Mouse (Mus musculus) heart, postnatal 14 days (tissue): Measurements from ENCODE around the gene Ints6. TPM values are rescaled to one million over a fixed set of nuclear protein-coding genes. Genes with fewer than 3 reads are reported as not detected.
"Not testable (repeated sequence)": the region's sequence is repeated elsewhere in the genome, so short reads cannot be mapped to it uniquely, and the experiment has no call there.

ENCODE experiments used
- DNase-seq, 2 experiments: peaks; one replicate each; pipeline ENCODE4 v3.0.0; 2021 to 2022
- intact Hi-C: fragments of 180-260 bp; cut with DNase I; formaldehyde crosslinking; loops from one replicate; pipeline ENCODE4 v1.15.1; 2025
- total RNA-seq, 2 experiments: library from RNA; stranded (reverse); gene quantifications; 2 replicates each; pipeline ENCODE4 v1.2.3; 2021

Gene Ints6
- total RNA-seq, 2 experiments from 2014 or later: 20.6 to 25.6 TPM

- intact Hi-C loops: loop anchor here (2.0 to 10.0 kb wide), 3 partner anchors 121 to 205 kb away; partner anchors contain the start of gene Fam124a
Measured at GRCm38 (mm10) chr14:62759771-62760320, 1.1 kb downstream of the Ints6 start.

DNA sequence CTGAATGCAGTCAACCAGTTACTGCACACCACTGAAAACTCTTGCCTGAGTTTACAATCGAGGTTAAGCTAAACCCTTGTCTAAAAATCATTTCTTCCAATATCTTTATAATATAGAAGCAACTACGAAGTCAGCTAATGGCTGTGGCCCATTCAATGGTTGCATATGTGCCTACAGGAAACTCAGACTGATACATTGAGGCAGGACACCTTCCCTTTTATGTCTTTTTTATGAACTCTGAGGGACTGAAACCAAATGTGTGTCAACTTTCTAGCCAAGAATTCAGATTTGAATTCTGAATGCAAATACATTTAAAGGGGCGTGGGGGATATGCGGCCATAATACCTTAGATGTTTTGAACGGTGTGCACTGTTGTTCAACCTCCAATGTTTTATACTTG, 2.3 kb downstream of the Ints6 start:
- intact Hi-C loops: no loop called here
- no peak for DNase-seq

More at GRCm38 (mm10) chr14:62759771-62760320, 1.1 kb downstream of the Ints6 start:
- peak; percentile 73 to 79 for DNase-seq

- intact Hi-C loops: no loop called here
- no peak for DNase-seq
Measured at GRCm38 (mm10) chr14:62755095-62755640, 5.8 kb downstream of the Ints6 start.

DNA sequence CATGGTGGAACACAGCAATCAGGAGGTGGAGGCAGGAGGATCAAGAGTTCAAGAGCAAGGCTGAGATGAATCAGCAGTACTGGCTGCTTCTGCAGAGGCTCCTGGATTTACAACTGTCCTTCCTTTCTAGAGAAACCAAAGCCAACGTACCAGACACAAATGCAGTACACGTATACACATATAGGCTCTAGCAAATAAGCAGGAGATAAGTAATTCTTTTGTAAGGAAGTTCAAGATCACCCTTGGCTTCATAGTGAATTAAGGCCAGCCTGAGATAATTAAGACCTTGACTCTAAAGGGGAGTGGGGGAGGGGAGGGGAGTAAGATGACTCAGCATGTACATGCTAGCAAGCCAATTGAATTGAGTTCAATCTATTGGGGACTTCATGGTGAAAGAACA, 9.5 kb downstream of the Ints6 start:
- intact Hi-C loops: no loop called here
- DNase-seq: no peak

- intact Hi-C loops: no loop called here
- DNase-seq: no peak
Measured at GRCm38 (mm10) chr14:62735646-62736045, 25.3 kb downstream of the Ints6 start.

GRCm38 (mm10) chr14:62733666-62734065, 27.3 kb downstream of the Ints6 start:
- intact Hi-C loops: no loop called here
- no peak for DNase-seq

GRCm38 (mm10) chr14:62731902-62732301, 29.1 kb downstream of the Ints6 start:
- DNase-seq: peak; percentile 6 to 9
- intact Hi-C loops: no loop called here

- DNase-seq: no peak
- intact Hi-C loops: loop anchor here (5.0 kb wide), 1 partner anchor 232 kb away; no protein-coding TSS in a partner anchor
Measured at GRCm38 (mm10) chr14:62724560-62724959, 36.4 kb downstream of the Ints6 start.

- no peak for DNase-seq
- intact Hi-C loops: loop anchor here (5.0 kb wide), 1 partner anchor 229 kb away; no protein-coding TSS in a partner anchor
Measured at GRCm38 (mm10) chr14:62721625-62722024, 39.3 kb downstream of the Ints6 start.

DNA sequence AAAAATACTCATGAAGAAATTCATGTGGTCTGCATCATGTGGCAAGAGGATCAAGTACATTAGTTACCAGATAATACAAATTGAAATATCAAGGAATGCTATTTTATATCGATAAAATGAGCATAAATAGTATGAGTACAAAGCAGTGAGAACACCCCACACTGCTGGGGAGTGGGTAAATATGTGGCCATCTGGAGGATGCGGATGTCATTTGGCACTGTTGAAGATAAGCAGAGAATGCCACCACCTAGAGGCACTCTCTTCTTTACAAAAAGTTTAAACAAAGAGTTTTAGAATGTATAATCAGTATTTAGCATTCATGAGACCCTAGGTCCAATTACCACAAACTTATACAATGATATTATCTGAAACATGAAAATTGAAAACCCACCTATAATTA, 42.8 kb downstream of the Ints6 start:
- intact Hi-C loops: no loop called here
- no peak for DNase-seq

DNA sequence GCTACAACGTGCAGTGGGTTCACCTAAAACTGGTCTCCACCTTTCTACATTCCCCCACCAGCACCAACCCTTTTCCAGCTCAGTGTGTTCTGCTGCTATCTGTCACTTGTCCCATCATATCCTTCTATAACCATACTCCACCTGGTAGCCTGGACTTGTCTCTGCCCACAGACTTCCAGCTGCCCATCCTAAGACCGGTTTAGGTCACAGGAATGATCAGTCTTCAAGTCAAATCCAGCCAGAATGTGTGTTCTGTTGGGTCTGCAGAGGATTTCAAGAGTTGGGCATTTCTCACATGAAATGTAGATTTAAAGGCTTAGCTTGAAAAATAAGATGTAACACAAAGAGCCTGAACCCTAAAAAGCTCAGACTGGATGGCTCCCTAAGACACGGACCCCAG, 87.3 kb downstream of the Ints6 start:
- DNase-seq: no peak

GRCm38 (mm10) chr14:62664976-62665673, 95.8 kb downstream of the Ints6 start:
- no peak for DNase-seq
- intact Hi-C loops: no loop called here

More for the DNA sequence above, 87.3 kb downstream of the Ints6 start:
- intact Hi-C loops: no loop called here

GRCm38 (mm10) chr14:62663367-62663766, 97.6 kb downstream of the Ints6 start, which contains the start of gene Serpine3:
TSS of gene Serpine3 (plus strand) at chr14:62663667.
- intact Hi-C loops: no loop called here
- no peak for DNase-seq

GRCm38 (mm10) chr14:62662381-62662780, 98.6 kb downstream of the Ints6 start:
- intact Hi-C loops: no loop called here
- DNase-seq: no peak

GRCm38 (mm10) chr14:62657469-62657868, 103.5 kb downstream of the Ints6 start:
- DNase-seq: no peak
- intact Hi-C loops: no loop called here

DNA sequence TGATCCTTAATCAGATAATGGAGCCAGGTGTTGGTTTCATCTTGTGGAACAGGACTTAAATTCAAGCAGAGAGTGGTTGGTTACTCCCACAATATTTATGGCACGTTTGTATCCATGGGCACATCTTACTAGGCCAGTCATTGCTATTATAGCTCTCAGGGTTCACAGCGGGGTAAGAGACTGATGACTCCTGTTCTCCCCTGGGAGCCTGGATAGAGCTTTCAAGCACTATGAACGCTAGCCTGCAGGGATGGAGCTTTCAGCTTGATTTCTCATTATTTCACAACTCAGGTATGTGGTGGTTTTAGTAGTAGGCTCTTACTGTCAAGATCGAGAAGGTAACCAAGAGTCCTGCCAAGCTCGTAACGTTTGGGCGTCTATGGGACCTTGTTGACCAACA, 105.0 kb downstream of the Ints6 start:
- no peak for DNase-seq
- intact Hi-C loops: no loop called here

DNA sequence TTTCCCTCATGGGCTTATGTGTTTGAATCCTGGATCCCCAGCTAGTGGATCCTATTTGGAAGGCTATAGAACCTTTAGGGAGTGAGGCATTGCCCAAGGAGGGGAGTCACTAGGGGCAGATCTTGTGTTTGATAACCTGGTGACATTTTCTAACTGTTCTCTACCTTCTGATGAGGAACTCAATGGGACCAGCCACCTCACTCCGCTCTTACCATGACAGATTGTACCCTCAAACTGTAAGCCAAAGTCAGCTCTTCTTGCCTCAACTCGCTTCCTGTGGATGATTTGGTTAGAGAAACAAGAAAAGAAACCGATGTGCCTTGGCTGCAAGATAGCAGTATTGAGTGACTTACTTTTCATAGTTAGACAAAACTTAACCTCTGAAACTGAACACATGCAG, 109.2 kb downstream of the Ints6 start:
- no peak for DNase-seq
- intact Hi-C loops: no loop called here

DNA sequence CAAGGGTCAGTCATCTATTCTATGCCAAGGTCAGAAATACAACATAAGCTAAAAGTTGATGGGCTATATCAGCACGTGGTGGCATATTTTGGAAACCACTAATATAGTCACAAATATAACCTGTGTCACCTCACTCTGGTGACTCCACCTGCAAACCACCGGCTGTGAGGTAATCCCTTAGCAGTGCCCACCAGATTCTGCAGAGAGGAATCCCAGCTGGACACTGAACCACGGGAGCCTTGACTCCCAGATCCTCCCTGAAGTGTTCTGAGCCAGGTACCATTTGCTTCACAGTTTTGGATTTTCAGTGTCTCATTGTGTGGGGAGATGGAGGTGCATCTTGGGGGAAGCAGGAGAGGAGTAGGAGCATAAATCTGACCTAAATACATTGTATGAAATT, 110.6 kb downstream of the Ints6 start:
- intact Hi-C loops: no loop called here

DNA sequence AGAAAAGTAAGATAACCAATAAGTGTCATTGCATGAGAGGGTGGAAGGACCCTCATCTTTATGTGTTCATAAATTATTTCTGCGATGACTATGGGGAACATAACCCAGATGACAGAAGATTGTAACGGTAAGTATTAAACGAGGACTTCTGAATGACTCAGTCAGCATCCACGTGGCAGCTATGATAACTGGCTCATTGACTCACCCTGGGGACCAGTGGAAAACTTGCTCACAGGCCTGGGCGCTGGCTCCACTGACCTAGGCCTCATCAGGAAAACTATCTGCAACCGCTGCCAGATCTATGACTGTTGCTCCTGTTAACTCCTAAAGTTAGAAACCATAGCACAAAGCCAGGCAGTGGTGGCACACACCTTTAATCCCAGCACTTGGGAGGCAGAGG, 112.6 kb downstream of the Ints6 start:
- no peak for DNase-seq
- intact Hi-C loops: no loop called here

More for the DNA sequence above, 110.6 kb downstream of the Ints6 start:
- no peak for DNase-seq

DNA sequence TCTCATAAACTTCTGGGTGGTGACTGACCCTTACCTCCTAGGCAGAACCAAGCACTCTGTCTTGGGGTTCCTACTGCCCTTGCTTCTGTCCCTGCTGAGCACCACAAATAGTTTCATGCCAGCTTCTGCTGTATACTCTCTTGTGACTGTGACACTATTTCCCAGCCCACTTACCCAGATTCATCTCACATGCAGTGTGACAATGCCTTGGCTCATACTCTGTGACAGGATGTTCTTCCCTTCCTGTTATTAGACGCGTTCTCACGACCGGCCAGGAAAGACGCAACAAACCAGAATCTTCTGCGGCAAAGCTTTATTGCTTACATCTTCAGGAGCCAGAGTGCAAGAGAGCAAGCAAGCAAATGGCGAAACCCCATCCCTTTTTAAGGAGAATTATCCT, 118.6 kb downstream of the Ints6 start:
- intact Hi-C loops, DNase-seq: not testable (repeated sequence)

DNA sequence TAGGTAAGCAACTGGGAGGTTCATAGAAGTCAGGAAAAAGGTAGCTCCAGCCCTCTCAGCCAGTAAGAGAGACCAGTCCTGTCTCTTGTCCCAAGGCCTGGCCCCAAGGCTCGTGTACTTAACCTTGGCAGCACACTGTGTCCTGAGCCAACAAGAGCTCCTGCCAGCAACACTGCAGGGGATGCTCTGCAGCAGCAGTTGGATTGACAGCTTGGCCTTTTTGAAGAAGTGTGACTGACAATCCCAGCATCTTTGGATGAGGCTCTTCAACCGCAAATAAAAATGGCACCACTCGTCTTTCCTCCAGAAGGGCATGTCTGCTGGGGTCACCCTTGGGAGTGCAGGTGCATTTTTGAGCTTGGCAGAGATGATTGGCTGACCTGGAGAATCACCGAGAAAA, 120.6 kb downstream of the Ints6 start:
- intact Hi-C loops: no loop called here
- DNase-seq: no peak

DNA sequence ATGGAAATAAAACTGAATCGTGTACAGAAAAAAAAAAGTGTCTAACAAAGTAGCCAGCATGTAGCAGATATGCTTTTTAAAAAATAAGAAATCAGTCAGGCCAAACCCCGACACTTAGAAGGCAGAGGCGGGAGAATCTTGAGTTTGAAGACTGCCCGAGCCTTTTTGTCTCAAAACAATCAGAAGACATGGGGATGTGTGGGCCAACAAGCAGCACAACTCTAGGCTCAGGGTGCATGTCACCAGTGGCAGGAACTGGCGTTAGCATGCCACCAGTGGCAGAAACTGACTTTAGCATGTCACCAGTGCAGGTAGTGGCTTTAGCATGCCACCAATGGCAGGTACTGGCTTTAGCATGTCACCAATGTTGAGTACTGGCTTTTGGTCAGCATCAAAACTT, 121.4 kb downstream of the Ints6 start:
- intact Hi-C loops: loop anchor here (5.0 kb wide), 2 partner anchors 147 to 338 kb away; no protein-coding TSS in a partner anchor
- DNase-seq: no peak
